Mouse (Mus musculus): ENCODE data around the gene Tmem131. TPM values are rescaled to one million over a fixed set of nuclear protein-coding genes. Genes with fewer than 3 reads are reported as not detected.

Gene Tmem131
- polyA plus RNA-seq, 2 experiments: 10.6 to 14.9 TPM

DNA sequence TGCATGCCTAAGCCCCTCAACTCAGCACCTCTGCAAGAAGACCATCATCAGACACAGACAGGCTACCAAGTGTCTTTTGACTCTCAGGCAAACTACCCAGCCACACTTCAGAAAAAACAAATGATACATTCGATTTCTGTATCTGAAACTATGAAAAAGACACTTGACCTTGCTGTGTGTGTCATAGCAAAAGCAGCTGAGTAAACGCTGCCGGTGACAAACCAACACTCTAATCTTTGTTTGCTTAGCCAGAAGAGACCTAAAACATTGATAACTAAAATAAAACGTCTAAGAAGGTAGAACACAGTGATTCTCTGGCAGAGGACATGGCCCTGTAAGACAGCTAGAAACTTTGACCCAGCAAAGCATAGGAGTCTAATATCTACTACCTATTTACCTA, 72.2 kb downstream of the Tmem131 start:
- H3K27me3 ChIP-seq (ENCODE audit: control insufficient read depth, insufficient read depth, low read length): no peaks in the 10 kb centered on the region
- no peak overlapping the region for H3K4me2 ChIP-seq (ENCODE audit: low read depth)
- peaks cover 0 to 2% of the 10 kb centered on the region in 2 experiments; a peak in 2 of 4 replicates for H3K4me1 ChIP-seq (replicated peaks; ENCODE audit: control insufficient read depth in 2 of 2, insufficient read depth in 2 of 2, low read length in 1 of 2)
- no peak for TF ChIP-seq EP300 (IDR thresholded peaks at IDR 0.05; ENCODE audit: low read depth)
- TF ChIP-seq CTCF (IDR thresholded peaks at IDR 0.05; ENCODE audit: low read depth): no peak
- no peaks in the 10 kb centered on the region for H3K9me3 ChIP-seq (ENCODE audit: control insufficient read depth, low read length)
- DNase-seq (ENCODE audit: low read depth in 3 of 3, low spot score in 3 of 3) (no peak), ATAC-seq (ENCODE audit: insufficient read depth) (no peak)
- no peak overlapping the region for H3K27ac ChIP-seq
- no peak overlapping the region for H3K4me3 ChIP-seq (ENCODE audit: insufficient read depth in 1 of 2, low read depth in 2 of 2, low read length in 2 of 2)
- H3K36me3 ChIP-seq (replicated peaks; ENCODE audit: control insufficient read depth, insufficient read depth, low read depth): peaks cover 32% of the 10 kb centered on the region
- WGBS (ENCODE audit: insufficient replicate concordance): 60% methylated on average over 4 of the region's 4 CpGs
- H3K9ac ChIP-seq (replicated peaks): no peak overlapping the region

GRCm38 (mm10) chr1:36870518-36870917, 72.9 kb downstream of the Tmem131 start:
- TF ChIP-seq EP300 (IDR thresholded peaks at IDR 0.05; ENCODE audit: low read depth) (no peak), CTCF (IDR thresholded peaks at IDR 0.05; ENCODE audit: low read depth) (no peak)
- DNase-seq (ENCODE audit: low read depth in 3 of 3, low spot score in 3 of 3): no peak
- Histone ChIP-seq H3K9ac (replicated peaks) (no peak overlapping the region), H3K4me1 (replicated peaks; ENCODE audit: control insufficient read depth in 2 of 2, insufficient read depth in 2 of 2, low read length in 1 of 2) (peaks cover 0 to 2% of the 10 kb centered on the region in 2 experiments; a peak in 2 of 4 replicates), H3K4me2 (ENCODE audit: low read depth) (no peak overlapping the region), H3K27me3 (ENCODE audit: control insufficient read depth, insufficient read depth, low read length) (no peaks in the 10 kb centered on the region), H3K36me3 (replicated peaks; ENCODE audit: control insufficient read depth, insufficient read depth, low read depth) (peaks cover 30% of the 10 kb centered on the region), H3K4me3 (ENCODE audit: insufficient read depth in 1 of 2, low read depth in 2 of 2, low read length in 2 of 2) (no peak overlapping the region), H3K9me3 (ENCODE audit: control insufficient read depth, low read length) (no peaks in the 10 kb centered on the region), H3K27ac (no peak overlapping the region)
- ATAC-seq (ENCODE audit: insufficient read depth): no peak
- WGBS (ENCODE audit: insufficient replicate concordance): 81% methylated on average over 1 of the region's 1 CpGs

DNA sequence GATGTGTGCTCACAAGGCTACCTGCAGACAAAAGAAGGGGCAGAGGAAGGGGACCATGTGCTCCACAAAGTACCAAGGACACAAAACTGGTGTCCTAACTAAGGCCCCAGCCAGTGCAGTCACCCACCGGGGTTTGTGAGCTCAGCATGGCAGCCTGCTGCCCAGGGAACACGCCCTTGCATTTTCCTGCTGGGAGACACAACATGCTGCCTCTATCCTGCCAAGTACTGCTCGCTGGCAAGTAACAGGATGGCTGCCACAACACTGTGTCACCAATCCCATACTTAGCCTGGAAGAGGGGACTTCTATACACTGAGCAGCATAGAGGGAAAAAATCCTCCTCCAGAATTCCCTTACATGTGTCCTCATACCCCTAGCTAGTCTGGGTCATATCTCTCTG, 78.7 kb downstream of the Tmem131 start:
- ATAC-seq (ENCODE audit: insufficient read depth): no peak
- H3K27me3 ChIP-seq (ENCODE audit: control insufficient read depth, insufficient read depth, low read length): no peaks in the 10 kb centered on the region
- TF ChIP-seq EP300 (IDR thresholded peaks at IDR 0.05; ENCODE audit: low read depth) (no peak), CTCF (IDR thresholded peaks at IDR 0.05; ENCODE audit: low read depth) (no peak)
- H3K27ac ChIP-seq: no peak overlapping the region
- H3K9ac ChIP-seq (replicated peaks): no peak overlapping the region
- no peak overlapping the region for H3K4me3 ChIP-seq (ENCODE audit: insufficient read depth in 1 of 2, low read depth in 2 of 2, low read length in 2 of 2)
- H3K4me2 ChIP-seq (ENCODE audit: low read depth): no peak overlapping the region
- peaks cover 0 to 5% of the 10 kb centered on the region in 2 experiments; a peak in 2 of 4 replicates for H3K4me1 ChIP-seq (replicated peaks; ENCODE audit: control insufficient read depth in 2 of 2, insufficient read depth in 2 of 2, low read length in 1 of 2)
- WGBS (ENCODE audit: insufficient replicate concordance): 77% methylated on average over 3 of the region's 3 CpGs
- no peak for DNase-seq (ENCODE audit: low read depth in 3 of 3, low spot score in 3 of 3)
- H3K9me3 ChIP-seq (ENCODE audit: control insufficient read depth, low read length): no peaks in the 10 kb centered on the region
- H3K36me3 ChIP-seq (replicated peaks; ENCODE audit: control insufficient read depth, insufficient read depth, low read depth): peaks cover 9% of the 10 kb centered on the region

GRCm38 (mm10) chr1:36861775-36862174, 81.7 kb downstream of the Tmem131 start:
- no peak for TF ChIP-seq CTCF (IDR thresholded peaks at IDR 0.05; ENCODE audit: low read depth)
- no peak for TF ChIP-seq EP300 (IDR thresholded peaks at IDR 0.05; ENCODE audit: low read depth)
- H3K4me1 ChIP-seq (replicated peaks; ENCODE audit: control insufficient read depth in 2 of 2, insufficient read depth in 2 of 2, low read length in 1 of 2): peaks cover 0 to 5% of the 10 kb centered on the region in 2 experiments; a peak in 3 of 4 replicates
- no peaks in the 10 kb centered on the region for H3K27me3 ChIP-seq (ENCODE audit: control insufficient read depth, insufficient read depth, low read length)
- H3K27ac ChIP-seq: no peak overlapping the region
- ATAC-seq (ENCODE audit: insufficient read depth): no peak
- no peaks in the 10 kb centered on the region for H3K9me3 ChIP-seq (ENCODE audit: control insufficient read depth, low read length)
- H3K4me3 ChIP-seq (ENCODE audit: insufficient read depth in 1 of 2, low read depth in 2 of 2, low read length in 2 of 2): no peak overlapping the region
- H3K36me3 ChIP-seq (replicated peaks; ENCODE audit: control insufficient read depth, insufficient read depth, low read depth): no peaks in the 10 kb centered on the region; the same call in 1 of the 2 replicates
- no peak overlapping the region for H3K4me2 ChIP-seq (ENCODE audit: low read depth)
- no peak for DNase-seq (ENCODE audit: low read depth in 3 of 3, low spot score in 3 of 3)
- WGBS (ENCODE audit: insufficient replicate concordance): 67% methylated on average over 2 of the region's 2 CpGs
- no peak overlapping the region for H3K9ac ChIP-seq (replicated peaks)

GRCm38 (mm10) chr1:36860876-36861275, 82.6 kb downstream of the Tmem131 start:
- H3K4me3 ChIP-seq (ENCODE audit: insufficient read depth in 1 of 2, low read depth in 2 of 2, low read length in 2 of 2): no peak overlapping the region
- no peaks in the 10 kb centered on the region; the same call in 1 of the 2 replicates for H3K36me3 ChIP-seq (replicated peaks; ENCODE audit: control insufficient read depth, insufficient read depth, low read depth)
- no peak for TF ChIP-seq EP300 (IDR thresholded peaks at IDR 0.05; ENCODE audit: low read depth)
- TF ChIP-seq CTCF (IDR thresholded peaks at IDR 0.05; ENCODE audit: low read depth): no peak
- H3K9me3 ChIP-seq (ENCODE audit: control insufficient read depth, low read length): no peaks in the 10 kb centered on the region
- H3K27ac ChIP-seq: no peak overlapping the region
- peaks cover 0 to 5% of the 10 kb centered on the region in 2 experiments; a peak in 3 of 4 replicates for H3K4me1 ChIP-seq (replicated peaks; ENCODE audit: control insufficient read depth in 2 of 2, insufficient read depth in 2 of 2, low read length in 1 of 2)
- H3K4me2 ChIP-seq (ENCODE audit: low read depth): no peak overlapping the region
- ATAC-seq (ENCODE audit: insufficient read depth) (no peak), DNase-seq (ENCODE audit: low read depth in 3 of 3, low spot score in 3 of 3) (no peak)
- WGBS (ENCODE audit: insufficient replicate concordance): 46% methylated on average over 1 of the region's 1 CpGs
- H3K27me3 ChIP-seq (ENCODE audit: control insufficient read depth, insufficient read depth, low read length): no peaks in the 10 kb centered on the region
- H3K9ac ChIP-seq (replicated peaks): no peak overlapping the region
